Mouse (Mus musculus): ENCODE measurements at regions not wholly inside any gene's neighbourhood (a gene's known extent, or its start where the extent isn't known, plus 50 kb on each side); places are given as distances from the start of the nearest gene placed in this dataset.
A peak's percentile ranks its signal among the peaks of the same experiment; 100 is the strongest.

DNA sequence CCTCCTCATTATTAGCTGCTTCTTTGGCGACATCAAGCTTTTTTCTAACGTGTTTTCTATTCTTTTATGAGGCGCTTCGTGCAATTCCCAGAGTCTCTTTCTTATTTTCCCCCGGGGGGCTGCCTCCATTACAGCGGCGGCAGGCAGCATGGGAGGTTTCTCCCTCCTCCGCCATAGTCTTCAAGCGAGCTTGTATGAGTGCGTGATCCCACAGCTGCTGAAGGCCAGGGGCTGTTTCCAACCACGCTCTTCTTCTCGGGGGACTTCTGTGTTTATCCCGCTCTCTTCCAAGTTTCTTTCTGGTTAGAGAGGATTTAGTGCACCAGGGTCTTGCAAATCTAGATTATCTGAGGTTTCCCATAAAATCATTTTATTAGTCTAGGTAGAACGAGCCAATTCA, 77.9 kb upstream of the Lsm14a start:
- H3K9ac ChIP-seq (ENCODE audit: control insufficient read depth, low read depth, low read length, poor library complexity, severe bottlenecking): no peak overlapping the region
- no peak for DNase-seq (ENCODE audit: low read depth, low spot score)
- H3K27ac ChIP-seq (ENCODE audit: control insufficient read depth, low read depth, low read length): no peak overlapping the region
- H3K4me1 ChIP-seq (ENCODE audit: control insufficient read depth in 1 of 2, insufficient read depth in 2 of 2, low read length in 2 of 2): no peaks in the 10 kb centered on the region
- no peaks in the 10 kb centered on the region for H3K9me3 ChIP-seq (replicated peaks; ENCODE audit: insufficient read depth, low read length)
- H3K4me3 ChIP-seq (ENCODE audit: control insufficient read depth in 1 of 2, insufficient read depth in 1 of 2, low read depth in 2 of 2, low read length in 2 of 2): no peak overlapping the region
- H3K79me2 ChIP-seq (ENCODE audit: control insufficient read depth, insufficient read depth, low read length, poor library complexity): no peaks in the 10 kb centered on the region
- H3K36me3 ChIP-seq (ENCODE audit: control insufficient read depth in 1 of 2, insufficient read depth in 2 of 2, low read length in 2 of 2): no peaks in the 10 kb centered on the region
- no peaks in the 10 kb centered on the region for H3K27me3 ChIP-seq (ENCODE audit: control insufficient read depth in 1 of 2, insufficient read depth in 2 of 2, low read length in 2 of 2)
- TF ChIP-seq GATA1 (IDR thresholded peaks at IDR 0.05; ENCODE audit: low read depth, low read length) (no peak), ETS1 (IDR thresholded peaks at IDR 0.05; ENCODE audit: low read depth, low read length) (no peak), CHD1 (IDR thresholded peaks at IDR 0.05; ENCODE audit: low read depth, low read length) (no peak), RCOR1 (IDR thresholded peaks at IDR 0.05; ENCODE audit: low read depth, low read length) (no peak), NELFE (IDR thresholded peaks at IDR 0.05; ENCODE audit: low read depth, low read length) (no peak), HCFC1 (IDR thresholded peaks at IDR 0.05; ENCODE audit: low read depth, low read length) (no peak), USF2 (IDR thresholded peaks at IDR 0.05; ENCODE audit: borderline replicate concordance in 1 of 2, insufficient read depth in 1 of 2, low read depth in 1 of 2, low read length in 2 of 2) (no peak)

DNA sequence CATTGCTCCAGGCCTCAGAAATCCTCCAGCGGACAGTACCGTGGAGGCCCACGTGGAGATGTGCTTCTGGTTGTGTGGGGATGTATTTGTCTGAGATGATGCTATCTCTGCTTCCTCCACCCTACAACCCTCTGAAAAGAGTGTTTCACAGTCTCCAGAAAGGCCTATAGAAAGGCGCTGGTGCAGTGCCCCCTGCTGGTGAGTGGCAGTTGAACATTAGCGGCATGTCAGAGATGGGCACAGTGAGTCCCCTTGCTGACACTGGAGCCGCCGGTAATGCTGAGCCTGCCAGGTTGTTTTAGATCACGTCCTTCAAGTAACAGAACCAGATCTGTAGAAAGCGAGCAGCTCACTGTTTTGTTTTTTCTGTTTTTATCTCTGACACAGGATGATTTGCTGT, 69.0 kb upstream of the Lsm14a start:
- Histone ChIP-seq H3K4me1 (ENCODE audit: control insufficient read depth in 1 of 2, insufficient read depth in 2 of 2, low read length in 2 of 2) (no peaks in the 10 kb centered on the region), H3K4me3 (ENCODE audit: control insufficient read depth in 1 of 2, insufficient read depth in 1 of 2, low read depth in 2 of 2, low read length in 2 of 2) (no peak overlapping the region), H3K9me3 (replicated peaks; ENCODE audit: insufficient read depth, low read length) (no peaks in the 10 kb centered on the region), H3K79me2 (ENCODE audit: control insufficient read depth, insufficient read depth, low read length, poor library complexity) (no peaks in the 10 kb centered on the region), H3K27ac (ENCODE audit: control insufficient read depth, low read depth, low read length) (no peak overlapping the region), H3K9ac (ENCODE audit: control insufficient read depth, low read depth, low read length, poor library complexity, severe bottlenecking) (no peak overlapping the region), H3K27me3 (ENCODE audit: control insufficient read depth in 1 of 2, insufficient read depth in 2 of 2, low read length in 2 of 2) (no peaks in the 10 kb centered on the region), H3K36me3 (ENCODE audit: control insufficient read depth in 1 of 2, insufficient read depth in 2 of 2, low read length in 2 of 2) (no peaks in the 10 kb centered on the region)
- DNase-seq (ENCODE audit: low read depth, low spot score): no peak
- TF ChIP-seq TCF12 (IDR thresholded peaks at IDR 0.05; ENCODE audit: low read depth, low read length): no peak
- peak; percentile 7 to 50 (median 16); a peak in 4 of 6 replicates for TF ChIP-seq CTCF (IDR thresholded peaks at IDR 0.05 in 2 of 3, conservative IDR thresholded peaks at IDR 0.05 in 1 of 3; ENCODE audit: control insufficient read depth in 1 of 3, insufficient read depth in 1 of 3, low read depth in 2 of 3, low read length in 3 of 3, poor library complexity in 1 of 3, severe bottlenecking in 1 of 3)

DNA sequence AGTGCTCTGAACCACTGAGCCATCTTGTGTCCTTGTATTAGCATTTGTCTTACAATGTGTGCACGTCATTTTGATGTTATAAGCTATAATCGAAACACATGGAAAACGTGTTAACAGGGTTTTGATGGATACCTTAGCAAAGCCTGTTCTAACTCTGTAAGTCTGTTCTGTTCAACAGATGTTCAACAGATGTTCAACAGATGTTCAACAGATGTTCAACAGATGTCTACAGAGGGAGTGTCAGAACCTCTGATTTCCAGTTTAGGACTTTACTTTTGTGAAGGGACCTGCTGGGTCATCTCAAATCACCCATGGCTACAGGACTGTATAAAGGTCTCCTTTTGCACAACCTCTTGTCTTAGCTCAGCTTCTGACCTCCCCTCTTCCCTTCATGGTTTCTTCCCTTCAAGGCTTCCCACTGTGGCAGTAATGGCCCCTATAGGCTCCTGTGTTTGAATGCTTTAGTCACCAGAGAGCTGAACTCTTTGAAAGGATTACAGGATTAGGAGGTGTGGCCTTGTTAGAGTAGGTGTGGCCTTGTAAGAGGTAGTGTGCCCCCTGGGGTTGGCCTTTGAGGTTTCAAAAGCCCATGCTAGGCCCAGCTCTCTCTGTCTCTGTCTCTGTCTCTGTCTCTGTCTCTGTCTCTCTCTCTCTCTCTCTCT, 66.8 kb upstream of the Lsm14a start:
- Histone ChIP-seq H3K36me3 (ENCODE audit: control insufficient read depth in 1 of 2, insufficient read depth in 2 of 2, low read length in 2 of 2) (no peaks in the 10 kb centered on the region), H3K9me3 (replicated peaks; ENCODE audit: insufficient read depth, low read length) (no peaks in the 10 kb centered on the region), H3K27me3 (ENCODE audit: control insufficient read depth in 1 of 2, insufficient read depth in 2 of 2, low read length in 2 of 2) (no peaks in the 10 kb centered on the region), H3K9ac (ENCODE audit: control insufficient read depth, low read depth, low read length, poor library complexity, severe bottlenecking) (no peak overlapping the region), H3K27ac (ENCODE audit: control insufficient read depth, low read depth, low read length) (no peak overlapping the region), H3K79me2 (ENCODE audit: control insufficient read depth, insufficient read depth, low read length, poor library complexity) (no peaks in the 10 kb centered on the region), H3K4me3 (ENCODE audit: control insufficient read depth in 1 of 2, insufficient read depth in 1 of 2, low read depth in 2 of 2, low read length in 2 of 2) (no peak overlapping the region), H3K4me1 (ENCODE audit: control insufficient read depth in 1 of 2, insufficient read depth in 2 of 2, low read length in 2 of 2) (no peaks in the 10 kb centered on the region)
- DNase-seq (ENCODE audit: low read depth, low spot score): no peak
- TF ChIP-seq MXI1 (IDR thresholded peaks at IDR 0.05; ENCODE audit: low read depth, low read length) (no peak), POLR2AphosphoS5 (IDR thresholded peaks at IDR 0.05; ENCODE audit: borderline replicate concordance, low read depth, low read length) (no peak), USF1 (IDR thresholded peaks at IDR 0.05; ENCODE audit: low read depth, low read length) (no peak)
